Mouse (Mus musculus): ENCODE results near the gene Slc12a3.

DNA sequence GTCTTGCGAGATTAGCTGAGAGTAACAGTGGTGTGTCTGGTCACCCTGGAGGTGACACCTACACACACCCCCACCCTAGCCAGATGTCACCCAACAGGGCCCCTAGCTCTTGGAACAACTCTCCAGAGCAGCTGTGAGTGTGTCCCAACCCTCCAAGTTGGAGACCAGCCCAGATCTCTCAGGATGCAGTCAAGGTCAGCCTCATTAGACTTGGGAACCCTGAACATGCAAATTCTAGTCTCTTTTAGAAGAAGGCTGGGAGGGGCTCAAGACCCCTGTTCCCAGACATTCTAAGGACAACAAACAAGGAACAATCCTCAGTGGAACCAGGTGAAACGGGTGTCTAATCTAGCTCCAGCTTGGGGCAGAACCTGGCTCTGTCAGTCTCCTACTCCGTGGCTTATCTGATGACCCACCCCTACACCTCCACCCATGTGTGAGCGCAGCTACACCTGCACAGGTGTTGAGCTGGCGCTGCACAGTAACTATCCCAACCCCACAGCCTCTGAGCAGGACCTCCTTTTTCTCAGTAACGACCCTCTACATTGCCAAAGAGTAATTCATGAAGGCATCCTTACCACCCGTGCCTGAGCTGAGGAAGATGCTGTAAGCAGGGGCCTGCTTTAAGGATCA lies 33.7 kb downstream of the Slc12a3 start:
- TF ChIP-seq CTCF (IDR thresholded peaks at IDR 0.05; ENCODE audit: extremely low read depth, insufficient read length, insufficient replicate concordance, low read depth, low read length), result no peak
- 0 out of 2 replicates have a peak, but pooled peaks have one; percentile 5 for TF ChIP-seq POLR2A (IDR thresholded peaks at IDR 0.05; ENCODE audit: low read depth, low read length)
